8 mouse cellular contexts compared by ENCODE assay signal in the genomic region with DNA sequence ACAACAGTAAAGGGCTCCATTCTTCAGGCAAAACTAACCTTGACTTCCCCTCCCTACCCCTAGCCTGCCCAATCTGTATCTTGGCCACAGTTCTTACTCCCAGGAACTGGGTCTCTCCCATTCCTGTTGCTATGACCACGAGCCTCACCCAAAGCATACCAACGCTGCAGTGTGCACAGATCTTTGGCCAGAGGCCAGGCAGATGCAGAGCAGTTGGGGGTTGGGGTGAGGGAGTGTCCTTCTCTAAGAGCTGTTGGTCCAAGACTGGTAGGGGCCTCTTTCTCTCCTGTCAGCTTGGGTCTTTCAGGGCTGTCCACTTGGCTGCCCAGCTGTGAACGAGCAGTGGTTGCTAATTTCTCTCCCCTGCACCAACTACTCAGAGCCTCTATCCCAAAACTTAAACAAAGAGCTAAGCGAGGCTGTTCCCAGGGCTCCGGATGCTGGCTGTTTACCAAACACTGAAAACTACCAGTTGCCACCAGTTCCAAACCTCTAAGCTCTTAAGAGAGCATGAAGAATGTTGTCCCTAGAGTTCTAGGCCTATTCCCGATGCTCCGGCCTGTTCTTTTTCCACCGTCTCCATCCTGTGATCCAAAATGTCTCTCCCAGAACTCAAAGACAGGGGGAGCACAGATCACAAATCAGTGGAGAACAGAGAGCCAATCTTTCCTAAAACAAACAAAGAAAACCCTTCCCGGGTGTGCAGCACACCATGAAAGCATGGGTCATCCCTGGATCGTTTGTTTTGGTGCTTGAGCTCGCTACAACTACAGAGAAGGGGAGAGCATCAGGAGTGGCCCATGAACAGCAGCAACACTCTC.
DNase-seq lines count a peak whose midpoint lies in the region; ATAC-seq and TF ChIP-seq lines count a peak whose summit lies in the region.

No protein-coding gene starts in this region.

- H3K9ac ChIP-seq in forebrain, embryonic 12.5 days, result no peak overlapping the region
- no peak overlapping the region for H3K9ac ChIP-seq in heart, embryonic 12.5 days
- H3K9ac ChIP-seq in kidney, postnatal 0 days (ENCODE audit: low read depth, low read length), result no peak overlapping the region

- H3K4me3 ChIP-seq in forebrain, embryonic 12.5 days (replicated peaks), result no peak overlapping the region
- H3K4me3 ChIP-seq in forebrain, embryonic 10.5 days, result no peak overlapping the region
- no peak overlapping the region for H3K4me3 ChIP-seq in cerebellum, adult 2 months (replicated peaks; ENCODE audit: insufficient read depth, low read depth, low read length)
- no peak overlapping the region for H3K4me3 ChIP-seq in heart, embryonic 12.5 days
- H3K4me3 ChIP-seq in kidney, postnatal 0 days (replicated peaks; ENCODE audit: low read depth, low read length), result no peak overlapping the region
- H3K4me3 ChIP-seq in lung, adult 2 months (replicated peaks; ENCODE audit: extremely low read depth, low read depth, low read length), result no peak overlapping the region

- 56% methylated on average over 11 of the region's 11 CpGs for whole genome bisulfite sequencing in forebrain, embryonic 12.5 days
- WGBS in forebrain, embryonic 10.5 days, result 70% methylated on average over 11 of the region's 11 CpGs
- WGBS in cerebellum, adult 2 months, result 36% methylated on average over 11 of the region's 11 CpGs
- 49% methylated on average over 11 of the region's 11 CpGs for WGBS in heart, embryonic 12.5 days
- 22% methylated on average over 11 of the region's 11 CpGs for WGBS in kidney, postnatal 0 days
- WGBS in lung, adult 2 months, result 13% methylated on average over 11 of the region's 11 CpGs

- peak overlapping the region; percentile 36; the same call in 1 of the 2 replicates for H3K27ac ChIP-seq in forebrain, embryonic 12.5 days
- H3K27ac ChIP-seq in forebrain, embryonic 10.5 days, result no peak overlapping the region; the same call in 1 of the 2 replicates
- no peak overlapping the region for H3K27ac ChIP-seq in cerebellum, adult 2 months (ENCODE audit: insufficient read depth, low read length)
- H3K27ac ChIP-seq in heart, embryonic 12.5 days (ENCODE audit: poor library complexity, severe bottlenecking), result peak overlapping the region; percentile 69
- peak overlapping the region; percentile 69 for H3K27ac ChIP-seq in kidney, postnatal 0 days

- peaks cover 11% of the 10 kb centered on the region for H3K27me3 ChIP-seq in forebrain, embryonic 12.5 days
- H3K27me3 ChIP-seq in forebrain, embryonic 10.5 days (ENCODE audit: poor library complexity, severe bottlenecking), result peaks cover 16% of the 10 kb centered on the region
- H3K27me3 ChIP-seq in cerebellum, adult 2 months (ENCODE audit: control insufficient read depth, insufficient read depth, low read length), result no peaks in the 10 kb centered on the region; the same call in 1 of the 2 replicates
- no peaks in the 10 kb centered on the region for H3K27me3 ChIP-seq in heart, embryonic 12.5 days (replicated peaks)
- H3K27me3 ChIP-seq in kidney, postnatal 0 days (ENCODE audit: insufficient read depth, low read length), result no peaks in the 10 kb centered on the region

- H3K4me1 ChIP-seq in forebrain, embryonic 12.5 days, result peaks cover 22% of the 10 kb centered on the region
- peaks cover 40% of the 10 kb centered on the region for H3K4me1 ChIP-seq in forebrain, embryonic 10.5 days
- no peaks in the 10 kb centered on the region; the same call in none of the 2 replicates for H3K4me1 ChIP-seq in cerebellum, adult 2 months (ENCODE audit: control insufficient read depth, insufficient read depth, low read length)
- H3K4me1 ChIP-seq in heart, embryonic 12.5 days (replicated peaks), result peaks cover 70% of the 10 kb centered on the region
- H3K4me1 ChIP-seq in kidney, postnatal 0 days (replicated peaks; ENCODE audit: insufficient read depth, low read length), result peaks cover 44% of the 10 kb centered on the region
- peaks cover 66% of the 10 kb centered on the region for H3K4me1 ChIP-seq in lung, adult 2 months (ENCODE audit: control insufficient read depth, insufficient read depth, low read length)

- no peak for DNase-seq in forebrain, embryonic 10.5 days (ENCODE audit: extremely low spot score, low spot score)
- DNase-seq in cerebellum, adult 2 months, result peak; percentile 26 to 59
- peak; percentile 87 for DNase-seq in kidney, postnatal 0 days (ENCODE audit: low spot score)
- DNase-seq in lung, adult 2 months, result peak; percentile 89
- peak; percentile 53 for DNase-seq in right cerebral cortex, adult 18-20 months
- DNase-seq in T-cell, adult 2 months (ENCODE audit: low spot score), result no peak

- ATAC-seq in forebrain, embryonic 12.5 days (ENCODE audit: low FRiP score), result peak; percentile 42; the same call in 1 of the 2 replicates
- ATAC-seq in heart, embryonic 12.5 days (ENCODE audit: insufficient number of reproducible peaks, low FRiP score), result peak; percentile 44; the same call in 1 of the 2 replicates
- ATAC-seq in kidney, postnatal 0 days (replicated peaks; ENCODE audit: low FRiP score, low read depth), result peak; percentile 69

- no peak for TF ChIP-seq POLR2A in cerebellum, adult 2 months (IDR thresholded peaks at IDR 0.05; ENCODE audit: borderline replicate concordance, insufficient read depth, low read length)
- peak; percentile 22; the same call in 1 of the 2 replicates for TF ChIP-seq POLR2A in lung, adult 2 months (IDR thresholded peaks at IDR 0.05; ENCODE audit: borderline replicate concordance, extremely low read depth, low read depth, low read length)

- TF ChIP-seq CTCF in cerebellum, adult 2 months (IDR thresholded peaks at IDR 0.05; ENCODE audit: borderline replicate concordance, insufficient read depth, low read depth, low read length), result no peak
- TF ChIP-seq CTCF in kidney, postnatal 0 days (IDR thresholded peaks at IDR 0.05; ENCODE audit: low read depth), result peak; percentile 53
- no peak for TF ChIP-seq CTCF in lung, adult 2 months (IDR thresholded peaks at IDR 0.05; ENCODE audit: insufficient read depth, low read length)

- no peaks in the 10 kb centered on the region for H3K9me3 ChIP-seq in forebrain, embryonic 12.5 days
- no peaks in the 10 kb centered on the region for H3K9me3 ChIP-seq in forebrain, embryonic 10.5 days
- no peaks in the 10 kb centered on the region for H3K9me3 ChIP-seq in heart, embryonic 12.5 days (replicated peaks)
- no peaks in the 10 kb centered on the region for H3K9me3 ChIP-seq in kidney, postnatal 0 days (replicated peaks; ENCODE audit: low read length)

- no peak overlapping the region for H3K4me2 ChIP-seq in forebrain, embryonic 12.5 days
- H3K4me2 ChIP-seq in heart, embryonic 12.5 days, result no peak overlapping the region
- H3K4me2 ChIP-seq in kidney, postnatal 0 days (ENCODE audit: low read length), result no peak overlapping the region

- H3K36me3 ChIP-seq in forebrain, embryonic 12.5 days (replicated peaks), result no peaks in the 10 kb centered on the region
- no peaks in the 10 kb centered on the region for H3K36me3 ChIP-seq in forebrain, embryonic 10.5 days (replicated peaks)
- H3K36me3 ChIP-seq in heart, embryonic 12.5 days, result no peaks in the 10 kb centered on the region
- H3K36me3 ChIP-seq in kidney, postnatal 0 days (ENCODE audit: insufficient read depth, low read length), result no peaks in the 10 kb centered on the region

Comparison
In these comparisons a context has a peak if more than half of its experiments do, and no peak if none do; other contexts are left out.
1. H3K27ac ChIP-seq: peak in forebrain, embryonic 12.5 days (single experiment), heart, embryonic 12.5 days (single experiment) and kidney, postnatal 0 days (single experiment); none in forebrain, embryonic 10.5 days (single experiment) and cerebellum, adult 2 months (single experiment).
2. DNase-seq: peak in cerebellum, adult 2 months (2 of 2), kidney, postnatal 0 days (single experiment), lung, adult 2 months (single experiment) and right cerebral cortex, adult 18-20 months (single experiment); none in forebrain, embryonic 10.5 days (single experiment) and T-cell, adult 2 months (single experiment).
3. Peak in every context shown above with its lines, with median percentiles within 50 percentile points of each other: ATAC-seq.